Mouse (Mus musculus) lung, embryonic 14.5 days (tissue): Measurements from ENCODE around the gene Dlgap4. TPM values are rescaled to one million over a fixed set of nuclear protein-coding genes. Genes with fewer than 3 reads are reported as not detected.
A peak's percentile ranks its signal among the peaks of the same experiment; 100 is the strongest.

Experiments used
- ATAC-seq: fragments of 200-750 bp; cut with Nextera tagmentation; 2 replicates; pipeline ENCODE4 v1.8.0; 2017; ENCODE audit warnings: mild to moderate bottlenecking, moderate TSS enrichment, moderate library complexity; ENCODE audit not compliant: insufficient read depth
- DNase-seq: peaks from one replicate; pipeline ENCODE4 v3.0.0-alpha.2; 2015
- H3K27ac ChIP-seq: fragments of 300-500 bp; sonication (generic); 2 replicates; pipeline ENCODE4 v1.5.1; 2014; ENCODE audit warnings: low read depth, mild to moderate bottlenecking, moderate library complexity
- H3K27me3 ChIP-seq: fragments of 300-500 bp; sonication (generic); 2 replicates; pipeline ENCODE4 v1.6.1; 2014; ENCODE audit warnings: low read length, control low read depth; ENCODE audit not compliant: insufficient read depth
- H3K36me3 ChIP-seq: fragments of 300-500 bp; sonication (generic); 2 replicates; pipeline ENCODE4 v1.6.1; 2014; ENCODE audit warnings: control low read depth; ENCODE audit not compliant: insufficient read depth
- H3K4me1 ChIP-seq: fragments of 300-500 bp; sonication (generic); 2 replicates; pipeline ENCODE4 v1.6.1; 2014; ENCODE audit warnings: antibody characterized with exemption, control low read depth; ENCODE audit not compliant: insufficient read depth
- H3K4me2 ChIP-seq: fragments of 300-500 bp; sonication (generic); 2 replicates; pipeline ENCODE4 v1.6.1; 2014; ENCODE audit warnings: mild to moderate bottlenecking
- H3K4me3 ChIP-seq: fragments of 300-500 bp; sonication (generic); 2 replicates; pipeline ENCODE4 v1.5.1; 2014; ENCODE audit warnings: low read depth, low read length
- H3K9ac ChIP-seq: fragments of 300-500 bp; sonication (generic); 2 replicates; pipeline ENCODE4 v1.6.1; 2014
- H3K9me3 ChIP-seq: fragments of 300-500 bp; sonication (generic); 2 replicates; pipeline ENCODE4 v1.6.1; 2016; ENCODE audit warnings: low read depth, low read length, control low read depth
- CTCF ChIP-seq: IDR thresholded peaks from 2 replicates; pipeline ENCODE4 v1.5.1; 2016; ENCODE audit warnings: antibody characterized with exemption, low read depth
- whole genome bisulfite sequencing: fragments of 180-500 bp; shearing (Covaris S2); extraction: QIAGEN DNeasy Blood & Tissue Kit; methylation state at CpG from one replicate; pipeline ENCODE4 v1.1.7; 2014; 5-methylcytosine and 5-hydroxymethylcytosine counted together
- polyA plus RNA-seq: library from polyadenylated mRNA; unstranded; fragments of >200 nt; fragmentation: Nextera tagmentation; extraction: Ambion mirVana; gene quantifications from 2 replicates; pipeline ENCODE4 v1.2.1, GENCODE M21; 2014

The Dlgap4 gene
- polyA plus RNA-seq, 1 experiment from 2014 or later: 78.7 TPM

DNA sequence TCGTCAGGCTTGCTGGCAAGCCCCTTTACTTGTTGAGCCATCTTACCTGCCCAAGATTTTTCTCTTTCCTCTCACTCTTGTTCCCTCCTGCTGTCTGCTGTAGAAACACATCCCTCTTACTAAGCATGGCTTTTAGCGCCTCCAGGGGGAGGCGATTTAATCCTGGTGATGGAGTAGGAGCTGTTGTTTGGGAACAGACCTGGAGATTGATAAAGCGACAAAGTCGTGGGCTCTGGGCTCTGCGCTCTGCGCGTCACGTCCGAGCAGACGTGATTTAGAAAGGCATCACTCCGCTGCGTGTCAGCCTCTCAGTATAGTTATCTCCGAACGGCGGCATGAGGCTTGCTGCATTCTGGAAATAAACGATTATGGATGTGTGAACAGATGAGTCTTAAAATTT is 14.4 kb downstream of the Dlgap4 start:
- H3K4me1 ChIP-seq: no peaks in the 10 kb centered on the region
- H3K9me3 ChIP-seq: no peaks in the 10 kb centered on the region
- TF ChIP-seq CTCF: no peak
- no peaks in the 10 kb centered on the region for H3K27me3 ChIP-seq
- H3K4me2 ChIP-seq: no peak overlapping the region
- no peaks in the 10 kb centered on the region for H3K36me3 ChIP-seq
- H3K4me3 ChIP-seq: no peak overlapping the region
- ATAC-seq (no peak), DNase-seq (no peak)
- 26% methylated on average over 17 of the region's 17 CpGs for WGBS
- H3K27ac ChIP-seq: no peak overlapping the region
- no peak overlapping the region for H3K9ac ChIP-seq

DNA sequence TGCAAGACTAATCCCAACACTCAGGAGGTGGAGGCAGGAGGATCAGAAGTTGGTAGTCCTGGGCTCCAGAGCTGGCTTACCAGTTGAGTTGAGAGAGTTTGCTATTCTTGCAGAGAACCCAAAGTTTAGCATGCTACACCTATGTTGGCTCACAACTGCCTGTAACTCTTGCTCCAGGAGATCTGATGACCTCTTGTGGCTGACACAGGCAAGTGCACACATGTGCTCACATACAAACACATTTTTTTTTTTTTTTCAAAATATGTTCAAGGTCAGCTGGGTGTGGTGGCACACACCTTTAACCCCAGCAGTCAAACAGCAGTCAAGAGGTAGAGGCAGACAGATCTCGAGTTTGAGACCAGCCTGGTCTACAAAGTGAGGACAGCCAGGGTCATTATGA is 16.8 kb downstream of the Dlgap4 start:
- no peak overlapping the region for H3K4me2 ChIP-seq
- DNase-seq (no peak), ATAC-seq (no peak)
- TF ChIP-seq CTCF: peak; percentile 38
- no peak overlapping the region for H3K27ac ChIP-seq
- no peak overlapping the region for H3K9ac ChIP-seq
- no peaks in the 10 kb centered on the region for H3K4me1 ChIP-seq
- WGBS: 67% methylated on average over 1 of the region's 1 CpGs
- no peaks in the 10 kb centered on the region for H3K36me3 ChIP-seq
- H3K9me3 ChIP-seq: no peaks in the 10 kb centered on the region
- no peaks in the 10 kb centered on the region for H3K27me3 ChIP-seq
- no peak overlapping the region for H3K4me3 ChIP-seq

DNA sequence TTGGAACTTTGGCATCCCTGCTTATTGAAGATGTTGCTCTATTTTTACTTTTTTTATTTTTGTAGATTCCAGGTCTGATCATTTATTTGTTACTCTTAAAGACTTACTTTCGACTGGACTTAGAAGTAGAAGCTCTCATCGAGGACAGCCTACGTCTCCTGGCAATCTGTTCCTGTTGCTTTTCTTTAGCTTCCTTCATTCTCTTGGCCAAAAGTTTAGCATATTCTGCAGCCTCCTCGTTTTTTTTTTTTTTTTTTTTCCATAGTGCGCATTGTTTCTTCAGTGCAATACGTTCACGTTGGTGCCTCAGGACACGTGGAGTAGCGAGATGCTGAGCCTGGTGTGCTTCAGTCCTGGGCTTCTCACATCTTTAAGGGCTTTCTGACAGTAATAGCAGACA is 19.2 kb downstream of the Dlgap4 start:
- WGBS: 77% methylated on average over 9 of the region's 9 CpGs
- Histone ChIP-seq H3K4me3 (no peak overlapping the region), H3K9ac (no peak overlapping the region), H3K4me1 (no peaks in the 10 kb centered on the region), H3K4me2 (no peak overlapping the region), H3K36me3 (no peaks in the 10 kb centered on the region), H3K27me3 (no peaks in the 10 kb centered on the region), H3K9me3 (no peaks in the 10 kb centered on the region), H3K27ac (no peak overlapping the region)
- ATAC-seq (no peak), DNase-seq (no peak)
- TF ChIP-seq CTCF: no peak

DNA sequence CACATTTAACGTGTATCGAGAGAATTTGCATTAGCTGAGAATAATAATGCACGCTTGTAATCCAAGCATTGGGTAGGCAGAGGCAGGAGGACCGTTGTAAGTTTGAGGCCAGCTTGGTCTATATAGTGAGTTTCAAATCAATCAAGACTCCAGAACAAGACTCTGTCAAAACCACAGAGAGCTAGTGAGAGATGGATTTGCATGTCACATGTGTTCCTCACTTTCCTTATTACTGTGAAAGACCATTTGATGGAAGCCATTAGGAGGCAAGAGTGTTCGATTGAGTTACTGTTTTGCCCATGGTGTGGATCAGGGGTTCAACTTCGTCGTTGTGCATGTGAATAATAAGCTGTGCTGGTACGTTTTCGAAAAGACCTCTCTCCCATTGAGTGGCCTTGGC is 21.6 kb downstream of the Dlgap4 start:
- Histone ChIP-seq H3K4me2 (no peak overlapping the region), H3K27ac (no peak overlapping the region), H3K4me3 (no peak overlapping the region), H3K9me3 (no peaks in the 10 kb centered on the region), H3K4me1 (no peaks in the 10 kb centered on the region), H3K27me3 (no peaks in the 10 kb centered on the region), H3K9ac (no peak overlapping the region), H3K36me3 (no peaks in the 10 kb centered on the region)
- no peak for DNase-seq
- ATAC-seq: no peak
- WGBS: 81% methylated on average over 9 of the region's 9 CpGs
- no peak for TF ChIP-seq CTCF

DNA sequence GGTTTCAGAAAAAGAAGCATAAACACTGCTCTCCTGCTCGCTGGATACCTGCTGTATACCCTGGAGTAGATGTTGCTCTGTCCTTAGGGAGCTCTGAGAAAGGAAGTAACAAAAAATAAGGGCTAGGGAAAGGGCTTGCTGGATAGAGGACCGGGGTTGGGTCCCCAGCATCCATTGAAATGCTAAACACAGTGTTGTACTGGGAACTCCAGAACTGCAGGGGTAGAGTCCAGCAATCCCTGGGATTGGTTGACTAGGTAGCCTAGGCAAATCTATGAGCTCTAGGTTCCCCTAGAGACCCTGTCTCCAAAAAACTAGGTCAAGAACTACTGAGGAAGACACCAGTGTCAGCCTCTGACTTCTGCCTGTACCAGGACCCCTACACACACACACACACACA is 27.6 kb downstream of the Dlgap4 start:
- no peaks in the 10 kb centered on the region for H3K4me1 ChIP-seq
- ATAC-seq: no peak
- WGBS: 51% methylated on average over 2 of the region's 2 CpGs

GRCm38 (mm10) chr2:156642931-156643330 is 29.4 kb downstream of the Dlgap4 start:
- DNase-seq (no peak), ATAC-seq (no peak)
- no peaks in the 10 kb centered on the region for H3K36me3 ChIP-seq
- no peaks in the 10 kb centered on the region for H3K27me3 ChIP-seq
- H3K27ac ChIP-seq: no peak overlapping the region
- no peak for TF ChIP-seq CTCF
- WGBS: 14% methylated on average over 4 of the region's 4 CpGs
- H3K4me2 ChIP-seq: no peak overlapping the region
- H3K4me1 ChIP-seq: no peaks in the 10 kb centered on the region
- no peaks in the 10 kb centered on the region for H3K9me3 ChIP-seq
- no peak overlapping the region for H3K9ac ChIP-seq
- no peak overlapping the region for H3K4me3 ChIP-seq

More for the DNA sequence above, 27.6 kb downstream of the Dlgap4 start:
- Histone ChIP-seq H3K27me3 (no peaks in the 10 kb centered on the region), H3K4me2 (no peak overlapping the region), H3K36me3 (no peaks in the 10 kb centered on the region), H3K9me3 (no peaks in the 10 kb centered on the region), H3K4me3 (no peak overlapping the region), H3K27ac (no peak overlapping the region), H3K9ac (no peak overlapping the region)
- no peak for TF ChIP-seq CTCF
- no peak for DNase-seq

GRCm38 (mm10) chr2:156643406-156643805 is 29.9 kb downstream of the Dlgap4 start:
- Histone ChIP-seq H3K27ac (no peak overlapping the region), H3K4me2 (no peak overlapping the region), H3K27me3 (0 out of 2 replicates have a peak, but pooled peaks cover 1% of the 10 kb centered on the region), H3K36me3 (no peaks in the 10 kb centered on the region), H3K9ac (no peak overlapping the region), H3K4me3 (no peak overlapping the region), H3K9me3 (no peaks in the 10 kb centered on the region), H3K4me1 (no peaks in the 10 kb centered on the region)
- DNase-seq (no peak), ATAC-seq (no peak)
- WGBS: 37% methylated on average over 3 of the region's 3 CpGs
- TF ChIP-seq CTCF: no peak

DNA sequence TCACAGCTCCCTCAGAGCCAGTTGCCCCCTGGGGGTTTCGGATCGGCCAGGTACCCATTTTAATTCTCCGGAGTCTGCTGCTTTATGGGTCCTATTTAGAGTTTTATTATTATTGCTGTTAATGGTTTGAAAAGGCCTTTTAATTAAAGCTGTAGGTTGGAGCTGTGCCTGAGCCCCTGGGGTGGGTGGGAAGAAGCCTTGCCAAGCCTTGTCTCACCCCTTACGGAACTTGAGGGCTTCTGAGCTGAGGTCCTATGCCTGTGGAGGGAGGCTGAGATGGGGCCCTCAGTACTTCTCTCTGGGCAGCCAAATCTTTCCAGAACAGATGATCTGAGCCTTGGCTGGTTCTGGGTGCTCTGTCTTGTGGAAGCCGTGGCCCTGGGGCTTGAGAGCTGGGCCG is 31.6 kb downstream of the Dlgap4 start:
- 70% methylated on average over 6 of the region's 6 CpGs for WGBS
- Histone ChIP-seq H3K4me1 (no peaks in the 10 kb centered on the region), H3K4me3 (no peak overlapping the region), H3K36me3 (no peaks in the 10 kb centered on the region), H3K27ac (no peak overlapping the region), H3K9ac (no peak overlapping the region), H3K9me3 (no peaks in the 10 kb centered on the region), H3K4me2 (no peak overlapping the region), H3K27me3 (0 out of 2 replicates have a peak, but pooled peaks cover 7% of the 10 kb centered on the region)
- no peak for ATAC-seq
- DNase-seq: no peak
- TF ChIP-seq CTCF: no peak
